Mouse (Mus musculus) left cerebral cortex, adult 6 months (tissue): Measurements from ENCODE around the gene Actrt2. TPM values are rescaled to one million over a fixed set of nuclear protein-coding genes. Genes with fewer than 3 reads are reported as not detected.

ENCODE experiments used
- long read RNA-seq, 2 experiments: library from polyadenylated mRNA; unstranded; transcript quantifications; one replicate each; pipeline ENCODE4 v2.0.0; 2019 to 2020
- polyA plus RNA-seq: library from polyadenylated mRNA; unstranded; fragments of <200 nt; fragmentation: Nextera tagmentation; gene quantifications from 2 replicates; pipeline ENCODE4 v1.2.3, GENCODE M21; 2021

Gene Actrt2
- not detected in 2 replicates for polyA plus RNA-seq
- long read RNA-seq, experiment 1: 0 reads
- long read RNA-seq, experiment 2: 0 reads

DNA sequence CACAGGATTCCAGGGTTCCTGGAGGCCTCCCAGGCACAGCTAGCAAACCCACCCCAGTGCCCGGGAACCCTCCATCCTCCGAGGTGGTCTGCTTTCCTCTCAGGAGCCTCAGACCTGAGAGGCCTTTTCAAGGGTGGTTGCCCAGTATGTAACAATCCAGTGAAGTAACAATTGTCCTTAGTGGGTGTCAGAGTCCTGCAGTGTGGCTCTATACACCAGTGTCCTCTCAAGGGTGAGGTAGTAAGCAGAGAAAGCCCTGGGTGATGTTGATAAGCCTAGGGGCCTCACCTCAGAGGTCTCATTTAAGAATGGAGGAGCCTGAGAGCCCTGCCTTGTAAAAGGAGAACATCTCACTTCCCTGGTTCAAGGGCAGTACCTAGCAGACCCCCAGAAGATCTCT lies at the start of gene Actrt2:
Gene Actrt2, minus strand, starts transcription at position 101 of the 400 bp plus-strand sequence.

DNA sequence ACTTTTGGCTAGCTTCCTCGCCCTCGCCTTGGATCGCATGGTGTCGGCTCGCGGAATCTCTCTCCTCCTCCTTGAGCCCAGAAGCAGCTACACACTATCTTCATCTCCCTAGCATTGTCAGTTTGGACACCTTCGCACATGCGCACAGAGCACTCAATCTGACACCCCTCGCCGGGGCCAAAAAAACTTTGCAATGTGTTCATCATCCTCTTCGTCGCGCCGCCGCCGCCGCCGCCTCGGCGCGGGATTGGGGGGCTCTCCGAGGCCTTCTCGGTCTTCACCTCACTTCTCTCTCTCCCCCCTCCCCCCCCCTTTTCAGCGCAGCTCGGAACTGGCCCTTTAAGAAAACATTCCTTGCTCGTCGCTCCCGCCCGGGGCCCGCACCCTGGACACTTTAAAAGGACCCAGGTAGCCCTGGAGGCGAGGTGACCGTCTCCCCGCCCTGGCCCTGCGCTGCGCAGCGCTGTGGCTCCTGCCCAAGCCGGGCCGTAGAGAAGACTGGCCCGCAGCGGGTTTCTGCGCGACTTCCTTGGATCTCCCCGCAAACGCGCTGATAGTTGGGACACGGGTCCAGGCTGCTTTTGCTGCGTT lies 30.9 kb downstream of the Actrt2 start, which contains the start of gene Prdm16:
Gene Prdm16, minus strand, starts transcription at position 153 of the 591 bp plus-strand sequence.

Other genes starting within 250 kb of the Actrt2 start
- 5.1 and 5.4 TPM in 2 replicates for gene Prdm16, start 31.0 kb downstream of the Actrt2 start, polyA plus RNA-seq
- 3.3 TPM in 2 replicates for gene Ttc34, start 169.6 kb upstream of the Actrt2 start, polyA plus RNA-seq
- gene Mmel1, start 201.7 kb upstream of the Actrt2 start, polyA plus RNA-seq: 0.80 and 1.4 TPM in 2 replicates
- 188 and 207 TPM in 2 replicates for gene Fam213b, start 231.3 kb upstream of the Actrt2 start, polyA plus RNA-seq